Mouse (Mus musculus): ENCODE data around the gene 1110008P14Rik. TPM values are rescaled to one million over a fixed set of nuclear protein-coding genes. Genes with fewer than 3 reads are reported as not detected.
"Not testable (repeated sequence)": the region's sequence is repeated elsewhere in the genome, so short reads cannot be mapped to it uniquely, and the experiment has no call there.

1110008P14Rik gene
- total RNA-seq, 2 experiments from 2014 or later, result 43.7 to 47.6 TPM

DNA sequence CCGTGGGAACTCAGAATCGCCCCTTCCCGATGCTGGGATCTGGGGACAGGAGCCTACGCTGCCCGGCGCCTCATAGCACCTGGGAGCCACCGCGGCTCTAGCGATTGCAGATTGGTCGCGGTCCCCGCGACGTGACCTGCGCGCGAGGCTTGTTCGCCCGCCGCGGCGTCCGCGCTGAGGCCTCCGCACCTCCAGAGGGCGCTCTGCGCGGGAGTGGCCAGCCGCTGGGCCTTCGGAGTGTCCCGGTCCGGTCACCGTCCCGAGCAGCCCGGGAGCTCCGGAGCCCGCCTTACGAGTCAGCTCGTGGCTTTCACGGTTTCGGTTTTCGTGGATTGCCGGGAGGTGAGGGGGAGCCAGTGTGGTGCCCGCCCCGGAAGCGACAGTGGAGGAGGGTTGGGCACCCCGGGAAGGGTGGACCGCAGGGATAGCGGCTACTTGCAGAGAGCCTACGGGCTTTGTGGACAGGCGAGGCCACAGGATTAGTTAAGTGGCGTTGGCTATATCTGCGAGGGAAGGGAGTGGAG lies 18.9 kb downstream of the 1110008P14Rik start:
- DNase-seq, result peak; percentile 96

DNA sequence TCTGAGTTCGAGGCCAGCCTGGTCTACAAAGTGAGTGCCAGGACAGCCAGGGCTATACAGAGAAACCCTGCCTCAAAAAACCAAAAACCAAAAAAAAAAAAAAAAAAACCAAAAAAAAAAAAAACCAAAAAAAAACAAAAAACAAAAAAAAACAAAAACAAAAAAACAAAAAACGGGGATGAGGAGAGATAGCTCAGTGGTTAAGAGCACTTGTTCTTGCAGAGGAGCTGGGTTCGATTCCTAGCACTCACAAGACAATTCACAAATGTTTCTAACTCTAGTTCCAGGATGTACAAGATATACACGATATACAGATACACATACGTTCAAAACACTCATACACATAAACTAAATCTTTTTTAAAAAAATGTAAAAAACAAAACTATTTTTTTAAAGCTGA lies 19.5 kb downstream of the 1110008P14Rik start:
- not testable (repeated sequence) for DNase-seq

DNA sequence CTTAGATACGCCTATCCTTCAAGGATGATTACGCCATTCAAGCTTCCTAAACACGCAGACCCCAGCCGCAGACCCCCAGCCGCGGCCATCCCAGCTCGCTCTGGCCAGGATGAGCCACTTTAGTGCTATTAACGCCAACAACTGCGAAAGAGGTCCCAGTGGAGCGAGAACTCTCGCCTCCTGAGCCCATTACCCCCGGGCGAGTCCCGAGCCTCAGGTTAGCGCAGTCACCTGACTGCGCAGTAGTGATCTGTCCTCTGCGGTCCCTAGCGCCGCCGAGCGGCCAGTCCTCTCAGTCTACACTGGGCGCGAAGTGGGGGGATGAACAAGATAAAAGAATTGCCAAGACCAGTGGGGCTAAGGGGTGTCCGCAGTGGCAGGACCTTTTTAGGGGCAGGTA lies 20.3 kb downstream of the 1110008P14Rik start:
- DNase-seq, result peak; percentile 70

DNA sequence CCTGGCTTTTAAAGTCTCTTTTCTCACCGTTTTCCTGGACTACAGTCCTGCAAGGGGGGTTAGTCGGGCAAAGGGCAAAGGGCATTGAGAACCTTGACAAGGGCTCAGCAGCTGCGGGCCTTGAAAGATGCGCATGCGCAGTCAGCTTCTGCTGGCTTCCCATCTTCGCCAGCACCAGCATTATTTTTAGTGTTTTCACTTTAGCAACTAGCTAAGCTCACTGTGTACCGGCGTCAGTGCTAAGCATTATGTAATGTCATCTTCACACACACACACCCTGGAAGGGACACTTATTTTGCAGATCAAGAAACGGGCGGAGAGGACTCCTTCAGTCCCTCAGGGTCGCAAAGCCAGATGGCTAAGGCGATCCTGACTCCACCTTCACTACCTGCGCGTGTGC lies 21.0 kb downstream of the 1110008P14Rik start:
- peak; percentile 74 for DNase-seq

DNA sequence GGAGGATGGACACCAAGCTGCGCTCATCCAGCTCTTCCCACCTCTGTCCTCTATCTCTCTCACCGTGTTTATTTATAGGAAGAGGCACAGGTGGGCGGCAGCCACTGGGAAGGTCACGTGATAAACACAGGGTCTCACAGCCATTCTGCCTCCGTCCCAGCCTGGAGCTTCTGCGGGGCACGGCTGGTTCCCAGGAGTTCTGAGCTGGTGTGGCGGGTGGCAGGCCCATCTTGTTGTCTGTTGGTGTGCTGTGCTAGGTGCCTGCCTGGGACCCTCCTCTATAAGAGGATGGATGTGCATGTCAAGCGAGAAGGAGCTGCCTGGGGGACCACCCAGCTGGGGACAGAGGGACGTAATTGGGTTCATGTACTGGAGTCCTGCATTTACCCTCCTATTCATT lies 23.4 kb downstream of the 1110008P14Rik start:
- DNase-seq, result no peak

DNA sequence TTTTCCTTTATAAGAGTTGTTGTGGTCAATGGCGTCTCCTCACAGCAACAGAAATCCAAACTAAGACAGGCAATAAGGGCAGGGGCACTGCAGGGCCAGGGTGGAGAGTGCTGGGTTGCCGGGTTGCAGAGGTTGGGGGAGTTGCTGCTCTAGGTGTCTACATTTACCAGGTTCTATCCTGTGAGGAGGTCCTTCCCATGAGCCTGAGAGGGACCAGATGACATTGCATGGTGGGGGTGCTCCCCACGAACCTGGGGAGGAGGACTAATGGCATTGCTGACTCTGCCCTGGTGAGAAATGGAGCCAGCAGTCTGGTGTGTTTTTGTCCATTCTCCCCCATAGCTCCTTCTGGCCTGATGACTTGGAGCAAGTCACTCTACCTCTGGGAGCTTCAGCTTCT lies 24.0 kb downstream of the 1110008P14Rik start:
- DNase-seq, result no peak

DNA sequence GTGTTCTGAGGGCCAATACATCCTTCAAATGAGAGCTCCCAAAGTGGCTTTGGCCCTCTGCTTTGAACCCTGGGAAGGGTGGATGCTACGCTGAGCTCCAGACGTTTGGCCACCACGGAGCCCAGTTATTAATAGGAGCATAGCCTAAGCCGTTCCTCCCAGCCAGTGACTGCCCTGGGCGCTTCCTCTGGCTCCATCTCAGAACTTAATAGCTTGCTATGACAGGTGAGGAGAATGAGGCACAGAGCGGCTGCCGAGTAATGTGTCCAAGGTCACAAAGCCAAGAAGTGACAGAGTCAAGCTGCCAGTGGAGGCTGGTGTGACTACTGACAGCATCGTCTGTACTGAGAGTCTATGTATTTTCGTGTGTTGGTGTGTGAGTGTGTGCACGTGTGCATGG lies 25.5 kb downstream of the 1110008P14Rik start:
- DNase-seq, result no peak

DNA sequence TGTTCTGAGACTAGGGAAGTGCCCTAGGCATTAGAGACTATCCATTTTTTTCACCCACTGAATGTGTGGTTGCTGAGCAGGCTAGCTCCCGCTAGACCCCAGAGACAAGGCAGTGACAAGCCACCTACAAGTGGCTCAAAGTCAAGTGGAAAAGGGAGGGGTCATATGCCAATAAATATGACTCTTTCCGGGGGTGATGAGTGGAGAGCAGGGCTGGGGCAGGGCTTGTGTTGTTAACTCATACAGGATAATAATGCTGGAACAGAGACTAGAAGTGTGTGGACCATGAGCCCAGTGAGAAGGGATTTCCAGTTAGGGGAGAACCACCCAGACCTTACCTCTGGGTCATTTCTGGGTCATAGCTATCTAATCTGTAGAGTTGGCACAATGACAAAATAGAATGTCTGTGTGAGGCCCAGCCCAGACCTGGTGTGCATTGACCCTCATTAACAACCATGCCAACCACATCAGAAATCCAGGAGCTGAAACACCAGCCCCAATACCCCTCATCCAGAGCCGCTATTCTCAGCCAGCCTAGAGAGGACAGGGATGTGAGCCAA lies 27.3 kb downstream of the 1110008P14Rik start:
- DNase-seq, result no peak

DNA sequence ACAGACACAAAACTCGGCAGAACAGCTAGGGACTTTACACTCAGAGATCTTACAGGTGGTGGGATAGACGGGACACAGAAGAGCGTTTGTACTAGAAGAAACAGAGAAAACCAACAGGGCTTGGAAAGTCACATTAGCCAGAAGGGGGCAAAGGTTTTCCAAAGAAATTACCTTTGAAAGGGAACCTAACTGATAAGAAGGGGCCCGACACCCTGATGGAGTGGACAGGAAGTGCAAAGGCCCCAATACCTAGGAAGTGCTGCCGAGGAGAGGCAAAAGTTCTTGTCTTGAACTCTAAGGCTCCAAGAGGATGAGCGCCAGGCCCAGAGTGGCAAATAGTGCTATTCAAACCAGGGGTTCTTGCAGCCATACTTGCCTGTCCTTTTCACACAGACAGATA lies 27.9 kb downstream of the 1110008P14Rik start:
- DNase-seq, result no peak

DNA sequence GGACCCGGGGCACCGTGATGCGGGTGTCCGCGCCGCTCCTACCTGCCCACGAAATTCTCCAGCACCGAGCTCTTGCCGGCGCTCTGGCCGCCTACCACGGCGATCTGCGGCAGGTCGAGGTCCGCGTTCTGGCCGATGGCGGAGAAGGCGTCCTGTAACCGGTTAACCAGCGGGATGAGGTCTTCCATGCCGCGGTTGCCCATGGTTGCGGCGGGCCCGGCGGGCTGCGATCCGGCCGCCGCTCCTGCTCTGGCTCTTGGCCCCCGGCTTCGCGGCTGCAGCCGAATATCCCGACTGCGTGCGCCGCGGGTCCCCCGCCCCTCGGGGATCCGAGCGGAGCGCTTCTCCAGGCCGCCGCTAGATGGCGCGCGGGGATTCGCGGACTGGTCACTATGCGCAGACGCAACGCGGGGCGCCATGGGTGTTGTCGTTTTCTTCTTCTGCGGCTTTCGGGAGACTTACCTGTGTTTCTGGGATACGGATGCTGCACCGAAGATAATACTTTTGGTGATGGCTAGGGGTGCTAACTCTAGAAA lies 28.7 kb downstream of the 1110008P14Rik start, which contains the start of gene Dnm1:
Dnm1 (minus strand) TSS at position 332 of the 536 bp plus-strand sequence.
- peak; percentile 97 for DNase-seq

DNA sequence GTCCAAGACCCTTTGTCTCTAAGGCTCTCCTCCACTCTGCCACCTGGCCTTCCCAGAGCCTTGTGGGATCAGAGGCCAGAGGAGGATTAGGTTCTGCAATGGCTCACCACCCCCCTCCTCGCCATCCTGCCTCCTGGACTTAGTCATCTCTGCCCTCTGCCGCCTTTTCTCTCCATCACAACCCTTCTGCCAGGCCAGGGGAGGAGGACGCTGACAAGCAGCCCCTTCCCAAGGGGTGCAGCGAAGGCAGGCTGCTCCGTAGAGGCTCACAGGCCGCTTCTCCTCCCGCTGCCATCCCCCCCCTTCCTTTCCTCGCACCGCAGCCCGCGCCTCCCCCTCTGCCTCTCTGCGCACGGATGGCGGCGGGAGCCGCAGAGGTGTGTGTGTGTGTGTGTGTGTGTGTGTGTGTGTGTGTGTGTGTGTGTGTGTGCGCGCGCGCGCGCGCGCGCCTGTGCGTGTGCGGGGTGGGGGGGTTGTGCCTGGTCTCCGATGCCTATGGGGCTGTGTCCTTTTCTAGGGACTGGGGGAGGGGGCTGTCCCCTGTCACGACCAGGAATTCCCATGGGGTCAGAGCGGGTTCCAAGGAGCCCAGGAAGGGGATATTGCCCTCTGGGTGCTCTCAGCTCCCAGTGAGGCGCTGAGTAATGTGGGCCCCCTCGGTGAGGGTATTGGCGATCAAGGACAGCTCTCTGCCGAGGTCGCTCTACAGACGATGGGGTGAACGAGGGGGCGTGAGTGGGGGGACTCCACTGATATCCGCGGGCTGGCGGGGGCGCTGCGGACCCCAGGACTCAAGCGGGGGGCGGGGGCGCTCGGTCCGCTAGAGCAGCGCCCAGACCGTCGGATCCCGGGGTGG lies 29.4 kb downstream of the 1110008P14Rik start, which contains the start of gene Ciz1:
Ciz1 (plus strand) TSS at position 177 of the 856 bp plus-strand sequence.
- peak; percentile 37 for DNase-seq

DNA sequence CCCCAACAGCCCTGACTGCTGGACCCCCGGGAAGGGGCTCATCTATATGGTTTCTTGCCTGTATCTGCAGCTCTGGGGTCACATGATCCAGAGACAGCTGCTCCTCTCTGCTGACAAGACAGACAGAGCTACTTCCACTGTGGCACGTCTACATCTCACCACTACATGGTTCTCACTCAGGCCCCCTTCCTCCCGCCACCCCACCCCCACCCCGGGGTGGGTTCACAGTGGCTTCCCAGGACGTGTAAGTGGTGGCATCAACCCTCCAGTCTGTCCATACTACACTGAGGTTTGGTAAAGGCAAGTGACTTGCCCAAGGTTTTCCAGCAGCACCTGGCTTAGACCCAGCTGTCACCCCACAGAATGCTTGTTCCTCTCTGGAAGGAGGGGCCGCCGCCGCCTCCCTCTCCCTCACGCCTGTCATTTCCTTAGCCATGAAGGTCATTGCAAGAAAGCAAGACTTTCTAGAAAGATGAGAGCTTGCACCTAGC lies 30.2 kb downstream of the 1110008P14Rik start:
- DNase-seq, result no peak

DNA sequence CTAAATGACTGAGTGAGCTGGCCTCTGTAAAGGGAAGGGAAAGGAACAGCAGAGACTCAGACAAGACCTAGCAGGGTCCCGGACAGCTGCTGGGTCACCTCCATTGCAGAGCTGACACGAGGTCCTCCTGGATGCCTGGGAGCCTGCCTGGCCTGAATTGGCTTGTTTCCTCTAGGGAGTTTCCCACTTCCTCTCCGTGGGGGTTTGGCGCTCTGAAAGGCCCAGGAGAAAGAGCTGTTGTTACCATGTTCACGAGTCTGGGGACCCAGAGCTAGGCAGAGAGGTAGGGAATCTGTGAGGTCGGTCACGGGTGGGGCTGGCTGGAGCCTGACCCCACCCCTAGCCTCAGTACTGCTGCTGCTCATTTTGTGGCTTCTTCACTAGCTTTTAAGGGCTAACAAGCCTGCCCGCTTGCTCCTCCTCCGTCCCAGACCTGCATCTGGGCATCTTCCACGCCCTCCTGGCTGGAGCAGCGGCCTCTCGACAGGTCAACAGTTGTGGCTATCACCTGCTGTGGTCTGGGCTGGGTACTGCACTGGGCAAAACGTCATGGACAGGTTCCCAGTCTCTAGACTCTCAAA lies 31.2 kb downstream of the 1110008P14Rik start:
- no peak for DNase-seq

DNA sequence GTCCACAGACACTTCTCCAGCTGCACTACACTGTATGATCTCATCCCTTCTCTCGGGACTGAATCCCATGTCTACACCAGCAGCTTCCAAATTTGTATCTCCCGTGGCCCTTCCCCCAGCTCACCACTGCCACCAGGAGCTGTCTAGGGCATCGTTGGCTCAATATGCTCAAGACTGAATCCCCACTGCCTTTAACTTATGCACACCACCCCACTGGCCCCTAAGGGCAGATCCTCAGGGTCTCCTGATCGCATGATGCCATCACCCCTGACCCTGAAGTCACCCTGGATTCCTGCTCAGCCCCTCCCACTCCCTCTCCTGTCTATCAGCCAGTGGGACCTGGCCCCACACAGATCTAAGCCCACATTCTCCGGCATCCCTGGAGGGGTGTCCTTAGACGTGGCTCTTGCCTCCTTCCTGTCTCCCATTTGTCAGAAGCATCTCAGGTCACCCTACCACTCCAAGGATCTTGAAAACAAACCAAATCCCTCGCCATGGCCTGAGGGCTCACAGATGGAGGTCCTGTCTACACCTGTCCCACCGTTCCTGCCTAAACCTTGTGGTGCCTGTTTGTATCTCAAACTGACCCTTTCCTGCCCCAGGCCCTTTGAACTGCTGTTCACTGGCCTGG lies 32.0 kb downstream of the 1110008P14Rik start:
- no peak for DNase-seq

DNA sequence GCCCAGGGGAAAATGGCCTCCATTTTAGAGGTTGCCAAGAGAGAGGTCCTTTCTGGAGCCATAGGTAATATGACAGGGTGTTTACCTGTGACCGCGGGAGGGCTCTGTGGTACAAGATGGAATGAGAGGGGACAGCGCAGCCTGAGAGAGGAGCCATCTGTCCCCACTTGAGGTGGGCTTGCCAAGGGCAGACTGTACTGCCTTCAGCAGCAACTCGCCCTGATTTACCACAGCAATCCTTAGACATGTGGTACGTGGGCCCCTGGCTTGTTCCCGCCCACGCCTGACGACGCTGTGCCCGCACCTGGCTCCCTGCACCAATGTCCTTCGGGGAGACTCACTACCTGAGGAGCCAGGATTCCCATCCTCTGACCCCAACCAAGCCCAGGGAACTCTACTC lies 33.4 kb downstream of the 1110008P14Rik start:
- DNase-seq, result no peak

DNA sequence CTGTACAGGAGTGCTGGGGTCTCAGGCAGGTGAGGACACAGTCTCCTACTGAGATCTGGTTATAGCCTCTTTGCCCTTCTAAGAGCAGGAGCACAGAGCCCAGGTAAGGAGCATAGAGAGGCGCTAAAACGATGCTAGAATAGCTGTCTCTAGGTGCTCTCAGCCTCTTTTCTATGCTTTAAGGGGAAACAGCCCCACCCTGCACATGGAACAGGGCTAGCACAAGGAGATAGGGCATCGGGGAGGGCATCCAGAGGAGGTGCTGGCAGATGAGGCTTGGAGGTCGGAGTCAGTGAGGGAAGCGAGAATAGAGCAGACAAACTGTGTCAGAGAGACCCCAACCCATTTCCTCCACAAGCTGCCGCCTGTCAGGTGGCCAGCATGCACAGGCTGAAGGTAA lies 34.7 kb downstream of the 1110008P14Rik start:
- DNase-seq, result no peak

DNA sequence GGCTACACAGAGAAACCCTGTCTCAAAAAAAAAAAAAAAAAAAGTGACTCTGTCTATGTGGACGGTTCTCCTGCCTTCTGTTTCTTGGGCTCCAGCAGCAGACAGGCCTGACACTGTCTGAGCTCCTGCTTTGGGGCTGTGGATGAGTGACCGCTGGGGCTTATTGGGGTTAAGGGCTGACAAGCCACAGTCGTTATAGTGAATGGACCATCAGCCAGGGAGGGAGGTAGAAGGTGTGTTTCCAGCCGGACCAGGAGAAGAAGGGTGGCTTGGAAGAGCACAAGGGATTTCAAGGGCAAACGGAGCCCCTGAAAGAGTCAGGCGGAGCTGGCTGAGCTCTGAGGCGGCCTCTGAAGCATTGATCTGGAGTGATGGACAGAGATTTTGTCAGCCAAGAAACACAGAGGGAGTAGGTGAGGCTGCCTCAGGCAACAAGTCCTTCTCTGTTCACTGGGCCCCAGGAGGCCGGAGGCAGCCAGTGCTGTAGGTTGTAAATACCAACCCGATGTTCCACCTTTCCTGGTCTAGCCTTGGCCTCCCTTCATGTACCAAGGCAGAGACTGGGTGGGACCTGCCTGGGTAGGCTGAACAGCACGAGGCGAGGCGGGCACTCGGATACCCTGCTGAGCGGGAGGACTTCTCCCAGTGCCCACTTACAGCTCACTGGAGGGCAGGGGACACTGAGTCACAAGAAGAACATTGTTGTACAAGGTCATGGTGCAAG lies 37.0 kb downstream of the 1110008P14Rik start:
- DNase-seq, result no peak

DNA sequence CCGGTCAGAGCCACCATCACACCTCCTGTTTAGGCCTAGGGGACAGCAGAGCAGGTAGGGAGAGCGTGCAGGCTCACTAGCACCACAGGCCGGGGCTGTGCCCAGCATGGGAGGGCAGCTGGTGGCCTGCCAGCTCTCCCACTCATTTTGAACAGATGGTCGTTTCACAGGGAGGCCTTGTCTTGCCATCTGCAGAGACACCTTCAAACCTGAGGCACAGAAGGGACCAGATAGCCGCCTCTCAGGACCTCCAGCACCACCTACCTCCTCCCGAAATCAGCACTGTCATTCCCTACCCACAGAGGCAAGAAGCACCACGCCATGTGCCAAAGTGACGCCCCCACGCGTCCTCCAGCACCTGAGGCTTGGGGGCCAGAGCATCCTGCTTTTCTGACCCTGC lies 37.7 kb downstream of the 1110008P14Rik start:
- no peak for DNase-seq

DNA sequence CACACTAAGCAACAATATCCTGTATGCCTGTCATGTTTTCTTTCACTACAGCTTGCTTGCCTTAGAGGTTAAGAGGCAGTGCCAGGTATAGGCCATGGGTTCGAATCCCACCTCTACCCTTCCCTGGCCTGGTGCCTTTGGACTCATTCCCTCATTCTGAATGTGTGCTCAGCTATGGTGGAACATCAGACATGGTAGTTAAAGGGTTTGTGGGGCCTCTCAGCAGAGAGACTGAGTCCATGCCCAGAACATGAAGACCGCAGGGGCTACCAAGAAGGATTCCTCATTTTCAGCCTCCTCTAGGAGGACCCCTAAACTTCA lies 38.4 kb downstream of the 1110008P14Rik start:
- no peak for DNase-seq

DNA sequence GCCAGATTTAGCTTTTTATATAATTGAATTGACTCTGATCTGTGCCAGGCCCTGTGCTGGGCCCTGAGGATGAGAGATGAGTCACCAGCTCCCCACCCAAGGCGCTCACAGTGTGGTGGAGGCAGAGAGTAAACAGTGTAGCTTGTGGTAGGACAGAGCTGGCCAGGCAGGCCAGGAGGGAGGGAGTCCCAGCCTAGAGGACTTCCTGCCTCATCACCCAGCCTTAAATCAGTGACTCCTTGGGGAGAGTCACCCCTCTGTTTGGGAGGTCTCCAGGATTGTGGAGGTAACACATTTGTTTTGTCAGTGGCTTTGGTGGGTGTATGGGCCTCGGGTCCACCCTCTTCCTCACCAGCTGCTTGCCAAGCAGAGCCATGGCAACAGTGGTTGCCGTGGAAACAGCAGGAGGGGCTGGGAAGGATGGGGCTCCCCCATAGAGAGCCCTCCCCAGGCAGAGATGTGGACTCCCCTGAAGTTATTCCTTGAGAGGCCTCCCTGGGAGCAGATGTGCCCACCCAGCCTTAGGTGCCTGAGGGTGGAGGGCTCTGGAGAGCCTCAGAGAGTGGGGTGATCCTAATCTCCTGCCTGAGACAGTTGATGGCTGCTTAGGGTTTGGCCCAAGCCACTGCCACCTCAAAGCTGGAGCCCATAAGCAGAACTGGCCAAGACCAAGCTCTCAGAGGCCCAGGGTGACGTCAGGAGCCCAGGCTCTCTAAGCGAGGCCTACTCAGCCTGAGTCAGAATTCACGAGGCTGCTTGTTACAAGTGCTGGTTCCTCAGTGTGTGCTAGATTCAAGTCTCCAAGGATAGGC lies 39.0 kb downstream of the 1110008P14Rik start:
- DNase-seq, result no peak

DNA sequence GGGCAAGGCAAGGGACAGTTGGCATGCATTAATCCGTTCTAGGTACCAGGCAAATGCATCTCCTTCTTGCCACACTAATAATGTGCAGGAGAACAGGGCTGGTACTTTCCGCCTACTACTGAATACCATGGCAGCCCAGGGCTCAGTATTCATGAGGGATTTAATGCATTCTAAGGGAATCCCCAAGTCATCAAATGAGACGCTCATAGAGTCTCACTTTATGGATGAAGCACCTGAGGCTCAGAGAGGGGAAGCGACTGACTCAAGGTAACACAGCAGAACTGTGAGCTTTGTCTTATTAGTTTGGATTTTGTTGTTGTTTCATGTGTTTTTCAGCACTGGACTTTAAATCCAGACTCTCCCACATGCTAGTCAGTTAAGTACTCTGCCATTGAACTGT lies 39.7 kb downstream of the 1110008P14Rik start:
- DNase-seq, result no peak
